Mouse (Mus musculus) CH12.LX (cell line): ENCODE measurements at regions not wholly inside any gene's neighbourhood (a gene's known extent, or its start where the extent isn't known, plus 50 kb on each side); places are given as distances from the start of the nearest gene placed in this dataset.

Experiments used
- DNase-seq: peaks from one replicate; pipeline ENCODE4 v3.0.0-alpha.2; 2013; ENCODE audit errors: extremely low read depth
- H3K27ac ChIP-seq: 2 replicates; pipeline ENCODE4 v1.5.1; 2012; ENCODE audit warnings: low read depth, mild to moderate bottlenecking, control low read depth, moderate library complexity; ENCODE audit not compliant: insufficient read depth
- H3K27me3 ChIP-seq: replicated peaks from 2 replicates; pipeline ENCODE3; 2012; ENCODE audit warnings: inconsistent platforms
- H3K36me3 ChIP-seq, 2 experiments: replicated peaks in 1 of 2; 2 replicates each; pipeline versions ENCODE3 to v1.6.1; 2012; ENCODE audit warnings: inconsistent platforms in 1 of 2, low read length in 1 of 2, mild to moderate bottlenecking in 1 of 2, mixed read lengths in 1 of 2, moderate library complexity in 1 of 2; ENCODE audit not compliant: control insufficient read depth in 1 of 2, insufficient read depth in 1 of 2
- H3K4me1 ChIP-seq, 2 experiments: 2 replicates each; pipeline ENCODE4 v1.6.1; 2012; ENCODE audit warnings: inconsistent platforms in 1 of 2, moderate library complexity in 1 of 2; ENCODE audit not compliant: insufficient read depth in 2 of 2, control insufficient read depth in 1 of 2
- H3K4me2 ChIP-seq: 2 replicates; pipeline ENCODE4 v1.6.1; 2012; ENCODE audit warnings: low read depth, mild to moderate bottlenecking, control low read depth; ENCODE audit not compliant: poor library complexity, insufficient read depth, severe bottlenecking
- H3K4me3 ChIP-seq, 3 experiments: fragments of 150-350 bp in 1 of 3; sonication (generic) in 1 of 3; replicated peaks in 1 of 3; 2 replicates each; pipeline versions ENCODE3 to v1.5.1; 2011 to 2012; ENCODE audit warnings: low read depth in 2 of 3, low read length in 2 of 3, mild to moderate bottlenecking in 2 of 3, moderate library complexity in 2 of 3, control low read depth in 1 of 3, improper control_type of control experiment in 1 of 3, inconsistent platforms in 1 of 3, mixed read lengths in 1 of 3; ENCODE audit not compliant: poor library complexity in 1 of 3
- H3K79me2 ChIP-seq: replicated peaks from 2 replicates; pipeline ENCODE4 v1.6.1; 2012; ENCODE audit warnings: mild to moderate bottlenecking, moderate library complexity; ENCODE audit not compliant: control insufficient read depth, poor library complexity, insufficient read depth, severe bottlenecking; ENCODE audit errors: extremely low read depth
- H3K9ac ChIP-seq: 2 replicates; pipeline ENCODE4 v1.6.1; 2012; ENCODE audit warnings: low read depth, mild to moderate bottlenecking, control low read depth, moderate library complexity; ENCODE audit not compliant: insufficient read depth
- H3K9me3 ChIP-seq: replicated peaks from 2 replicates; pipeline ENCODE3; 2012; ENCODE audit warnings: low read length, inconsistent platforms, mixed read lengths
- BHLHE40 ChIP-seq: IDR thresholded peaks from 2 replicates; pipeline ENCODE4 v1.6.1; 2011; ENCODE audit warnings: mild to moderate bottlenecking, low read depth, low read length, improper control_type of control experiment
- CHD1 ChIP-seq: IDR thresholded peaks from 2 replicates; pipeline ENCODE4 v1.6.1; 2012; ENCODE audit warnings: low read depth, low read length, improper control_type of control experiment, inconsistent platforms
- E2F4 ChIP-seq: IDR thresholded peaks from 2 replicates; pipeline ENCODE4 v1.6.1; 2011; ENCODE audit warnings: low read depth, low read length, improper control_type of control experiment; ENCODE audit not compliant: insufficient replicate concordance
- EP300 ChIP-seq: IDR thresholded peaks from 2 replicates; pipeline ENCODE4 v1.6.1; 2011; ENCODE audit warnings: low read length, improper control_type of control experiment
- JUN ChIP-seq: IDR thresholded peaks from 2 replicates; pipeline ENCODE4 v1.6.1; 2011; ENCODE audit warnings: low read depth, mild to moderate bottlenecking, low read length, improper control_type of control experiment, moderate library complexity; ENCODE audit not compliant: insufficient read depth
- MEF2A ChIP-seq: IDR thresholded peaks from 2 replicates; pipeline ENCODE4 v1.6.1; 2014; ENCODE audit warnings: low read depth, mild to moderate bottlenecking, inconsistent platforms, low read length, improper control_type of control experiment, borderline replicate concordance
- MYC ChIP-seq: IDR thresholded peaks from 2 replicates; pipeline ENCODE4 v1.6.1; 2011; ENCODE audit warnings: low read depth, mild to moderate bottlenecking, improper control_type of control experiment, low read length
- RAD21 ChIP-seq: IDR thresholded peaks from 2 replicates; pipeline ENCODE4 v1.6.1; 2011; ENCODE audit warnings: low read depth, mild to moderate bottlenecking, low read length, improper control_type of control experiment, moderate library complexity
- TCF12 ChIP-seq: IDR thresholded peaks from 2 replicates; pipeline ENCODE4 v1.6.1; 2014; ENCODE audit warnings: low read depth, mild to moderate bottlenecking, inconsistent platforms, low read length, improper control_type of control experiment
- dilution Hi-C: fragments of 300-500 bp; cut with MboI; formaldehyde crosslinking; loops from 2 replicates; pipeline ENCODE4 v1.14.3; 2020; ENCODE audit warnings: low sequenced_read_pairs; ENCODE audit not compliant: extremely low pct_unique_long_range_greater_than_20kb, extremely low pct_ligation_motif_present
- in situ Hi-C: fragments of 300-500 bp; cut with MboI; formaldehyde crosslinking; loops from 3 replicates; pipeline ENCODE4 v1.14.3; 2019; ENCODE audit warnings: low sequenced_read_pairs, low pct_ligation_motif_present, low pct_unique_long_range_greater_than_20kb, mixed read lengths

- Histone ChIP-seq H3K36me3 (no peaks in the 10 kb centered on the region), H3K79me2 (no peaks in the 10 kb centered on the region)
- dilution Hi-C loops = no loop called here
- in situ Hi-C loops = no loop called here
- no peak for TF ChIP-seq E2F4
- TF ChIP-seq MEF2A = no peak
- TF ChIP-seq MYC = no peak
- TF ChIP-seq RAD21 = no peak
- TF ChIP-seq JUN = no peak
- no peak for TF ChIP-seq TCF12
- TF ChIP-seq EP300 = no peak
- TF ChIP-seq, all 38 proteins: peak for 0
- no peak overlapping the region for H3K4me2 ChIP-seq
- no peaks in the 10 kb centered on the region for H3K27me3 ChIP-seq
- H3K27ac ChIP-seq = no peak overlapping the region
- H3K9ac ChIP-seq = no peak overlapping the region
- H3K4me1 ChIP-seq = no peaks in the 10 kb centered on the region
- no peak for DNase-seq
- no peak overlapping the region for H3K4me3 ChIP-seq
- H3K9me3 ChIP-seq = no peaks in the 10 kb centered on the region
These were observed 557.6 kb upstream of the Gulo start for GRCm38 (mm10) chr14:66566600-66566999.

GRCm38 (mm10) chr14:66562744-66563143 is 553.7 kb upstream of the Gulo start:
- in situ Hi-C loops (no loop called here), dilution Hi-C loops (no loop called here)
- no peaks in the 10 kb centered on the region for H3K36me3 ChIP-seq
- no peak overlapping the region for H3K4me3 ChIP-seq
- no peaks in the 10 kb centered on the region for H3K27me3 ChIP-seq
- peaks cover 0 to 29% of the 10 kb centered on the region in 2 experiments; a peak in 2 of 4 replicates for H3K4me1 ChIP-seq
- H3K9ac ChIP-seq = no peak overlapping the region
- DNase-seq = no peak
- no peaks in the 10 kb centered on the region for H3K9me3 ChIP-seq
- H3K27ac ChIP-seq = no peak overlapping the region
- TF ChIP-seq JUN = no peak
- TF ChIP-seq, all 38 proteins: peak for 0
- no peak overlapping the region for H3K4me2 ChIP-seq
- H3K79me2 ChIP-seq = no peaks in the 10 kb centered on the region

GRCm38 (mm10) chr14:66561715-66562114 is 552.7 kb upstream of the Gulo start:
- Histone ChIP-seq H3K9ac (no peak overlapping the region), H3K4me3 (no peak overlapping the region), H3K79me2 (no peaks in the 10 kb centered on the region), H3K36me3 (no peaks in the 10 kb centered on the region), H3K27me3 (no peaks in the 10 kb centered on the region), H3K27ac (no peak overlapping the region), H3K4me2 (no peak overlapping the region), H3K9me3 (no peaks in the 10 kb centered on the region), H3K4me1 (peaks cover 0 to 36% of the 10 kb centered on the region in 2 experiments; a peak in 2 of 4 replicates)
- dilution Hi-C loops = no loop called here
- in situ Hi-C loops = no loop called here
- TF ChIP-seq CHD1 (no peak), BHLHE40 (peak; percentile 58; the same call in 1 of the 2 replicates)
- TF ChIP-seq, all 38 proteins: peak for 1
- no peak for DNase-seq
